Mouse (Mus musculus): ENCODE measurements at regions not wholly inside any gene's neighbourhood (a gene's known extent, or its start where the extent isn't known, plus 50 kb on each side); places are given as distances from the start of the nearest gene placed in this dataset.

DNA sequence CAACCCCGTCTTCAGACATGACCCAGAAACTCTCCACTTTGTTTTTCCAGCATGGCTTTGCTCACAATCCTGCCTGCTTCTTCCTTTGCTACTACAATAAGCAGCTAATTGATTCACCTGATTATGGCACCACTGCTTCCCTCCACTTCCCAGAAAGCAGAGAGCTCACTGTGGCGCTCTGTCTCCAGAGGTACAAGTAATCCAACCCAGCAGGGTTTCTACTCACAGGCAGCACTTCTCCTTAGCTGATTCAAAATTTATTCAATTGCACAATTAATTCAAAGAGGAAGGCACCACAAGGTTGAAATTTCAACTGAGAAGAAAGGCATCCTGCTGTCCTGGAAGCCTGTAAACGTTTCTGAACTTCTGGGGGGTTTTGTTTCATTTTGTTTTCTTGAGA lies 293.9 kb downstream of the Ptprc start:
- H3K36me3 ChIP-seq (ENCODE audit: insufficient read depth, low read length): no peaks in the 10 kb centered on the region
- ATAC-seq (ENCODE audit: low FRiP score): no peak
- H3K27me3 ChIP-seq (ENCODE audit: insufficient read depth, low read length): no peaks in the 10 kb centered on the region
- DNase-seq (ENCODE audit: low spot score): no peak
- H3K9ac ChIP-seq (replicated peaks; ENCODE audit: low read length, poor library complexity, severe bottlenecking): no peak overlapping the region
- H3K27ac ChIP-seq (ENCODE audit: low read depth, low read length): no peak overlapping the region
- no peak for TF ChIP-seq CTCF (IDR thresholded peaks at IDR 0.05)
- no peak overlapping the region for H3K4me2 ChIP-seq (ENCODE audit: low read depth, low read length, poor library complexity, severe bottlenecking)
- H3K9me3 ChIP-seq (ENCODE audit: low read length): no peaks in the 10 kb centered on the region
- 29% methylated on average over 3 of the region's 3 CpGs for WGBS
- no peaks in the 10 kb centered on the region for H3K4me1 ChIP-seq (ENCODE audit: insufficient read depth, low read length)
- H3K4me3 ChIP-seq (ENCODE audit: low read depth, low read length): no peak overlapping the region

DNA sequence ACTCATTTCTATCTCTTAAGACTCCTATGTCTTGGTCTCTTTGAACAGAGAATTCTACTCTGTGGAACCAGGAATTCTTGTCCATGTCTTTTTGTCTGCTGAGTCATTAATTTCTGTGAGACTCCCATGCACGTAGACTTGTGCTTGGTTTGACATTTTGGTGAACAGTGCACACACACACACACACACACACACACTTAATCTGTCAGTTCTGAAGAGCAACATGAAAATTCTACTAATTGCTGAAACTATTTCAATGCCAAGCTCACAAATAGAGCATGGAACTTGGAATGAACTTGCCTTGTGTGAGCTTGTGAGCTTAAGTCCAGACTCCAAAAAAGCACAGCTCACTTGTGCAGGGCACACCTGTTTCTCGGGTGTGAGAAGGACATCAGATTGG lies 301.1 kb downstream of the Ptprc start:
- 69% methylated on average over 2 of the region's 2 CpGs for WGBS
- Histone ChIP-seq H3K4me2 (ENCODE audit: low read depth, low read length, poor library complexity, severe bottlenecking) (no peak overlapping the region), H3K9ac (replicated peaks; ENCODE audit: low read length, poor library complexity, severe bottlenecking) (no peak overlapping the region), H3K9me3 (ENCODE audit: low read length) (no peaks in the 10 kb centered on the region), H3K4me1 (ENCODE audit: insufficient read depth, low read length) (no peaks in the 10 kb centered on the region), H3K4me3 (ENCODE audit: low read depth, low read length) (no peak overlapping the region), H3K27me3 (ENCODE audit: insufficient read depth, low read length) (no peaks in the 10 kb centered on the region), H3K36me3 (ENCODE audit: insufficient read depth, low read length) (no peaks in the 10 kb centered on the region), H3K27ac (ENCODE audit: low read depth, low read length) (no peak overlapping the region)
- no peak for TF ChIP-seq CTCF (IDR thresholded peaks at IDR 0.05)
- no peak for DNase-seq (ENCODE audit: low spot score)
- no peak for ATAC-seq (ENCODE audit: low FRiP score)

DNA sequence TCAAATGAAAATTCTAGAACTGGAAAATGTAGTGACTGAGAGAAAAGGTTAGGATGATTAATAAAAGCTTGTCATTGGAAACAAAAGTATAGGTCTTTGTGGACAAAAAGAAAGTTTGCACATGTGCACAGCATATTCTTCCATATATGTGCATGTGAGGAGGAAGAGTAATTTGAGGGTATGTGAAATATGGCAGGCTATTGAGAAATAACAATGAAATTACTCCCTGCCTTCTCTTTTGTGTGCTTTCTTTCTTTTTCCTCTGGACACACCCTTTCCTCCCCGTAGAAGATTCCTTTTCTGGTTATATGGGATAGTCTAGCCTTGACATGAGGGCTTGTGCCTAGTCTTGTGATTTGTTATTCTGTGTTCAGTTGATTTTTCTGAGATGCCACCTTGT lies 301.9 kb downstream of the Ptprc start:
- no peaks in the 10 kb centered on the region for H3K9me3 ChIP-seq (ENCODE audit: low read length)
- H3K4me3 ChIP-seq (ENCODE audit: low read depth, low read length): no peak overlapping the region
- H3K4me2 ChIP-seq (ENCODE audit: low read depth, low read length, poor library complexity, severe bottlenecking): no peak overlapping the region
- no peaks in the 10 kb centered on the region for H3K27me3 ChIP-seq (ENCODE audit: insufficient read depth, low read length)
- ATAC-seq (ENCODE audit: low FRiP score) (no peak), DNase-seq (ENCODE audit: low spot score) (no peak)
- no peak for TF ChIP-seq CTCF (IDR thresholded peaks at IDR 0.05)
- H3K9ac ChIP-seq (replicated peaks; ENCODE audit: low read length, poor library complexity, severe bottlenecking): no peak overlapping the region
- no peaks in the 10 kb centered on the region for H3K36me3 ChIP-seq (ENCODE audit: insufficient read depth, low read length)
- H3K4me1 ChIP-seq (ENCODE audit: insufficient read depth, low read length): no peaks in the 10 kb centered on the region
- no peak overlapping the region for H3K27ac ChIP-seq (ENCODE audit: low read depth, low read length)
- WGBS: 65% methylated on average over 1 of the region's 1 CpGs

- H3K9me3 ChIP-seq (ENCODE audit: low read length): no peaks in the 10 kb centered on the region
- H3K27ac ChIP-seq (ENCODE audit: low read depth, low read length): no peak overlapping the region
- H3K4me1 ChIP-seq (ENCODE audit: insufficient read depth, low read length): no peaks in the 10 kb centered on the region
- no peaks in the 10 kb centered on the region for H3K36me3 ChIP-seq (ENCODE audit: insufficient read depth, low read length)
- no peak for ATAC-seq (ENCODE audit: low FRiP score)
- H3K4me3 ChIP-seq (ENCODE audit: low read depth, low read length): no peak overlapping the region
- no peak overlapping the region for H3K9ac ChIP-seq (replicated peaks; ENCODE audit: low read length, poor library complexity, severe bottlenecking)
- no peak overlapping the region for H3K4me2 ChIP-seq (ENCODE audit: low read depth, low read length, poor library complexity, severe bottlenecking)
- WGBS: 68% methylated on average over 1 of the region's 1 CpGs
- no peaks in the 10 kb centered on the region for H3K27me3 ChIP-seq (ENCODE audit: insufficient read depth, low read length)
- no peak for TF ChIP-seq CTCF (IDR thresholded peaks at IDR 0.05)
- DNase-seq (ENCODE audit: low spot score): no peak
Measured at GRCm38 (mm10) chr1:137865030-137865429, 310.5 kb downstream of the Ptprc start.

GRCm38 (mm10) chr1:137863506-137863905 lies 312.0 kb downstream of the Ptprc start:
- Histone ChIP-seq H3K4me1 (ENCODE audit: insufficient read depth, low read length) (no peaks in the 10 kb centered on the region), H3K4me3 (ENCODE audit: low read depth, low read length) (no peak overlapping the region), H3K36me3 (ENCODE audit: insufficient read depth, low read length) (no peaks in the 10 kb centered on the region), H3K27ac (ENCODE audit: low read depth, low read length) (no peak overlapping the region), H3K9ac (replicated peaks; ENCODE audit: low read length, poor library complexity, severe bottlenecking) (no peak overlapping the region), H3K27me3 (ENCODE audit: insufficient read depth, low read length) (no peaks in the 10 kb centered on the region), H3K9me3 (ENCODE audit: low read length) (no peaks in the 10 kb centered on the region), H3K4me2 (ENCODE audit: low read depth, low read length, poor library complexity, severe bottlenecking) (no peak overlapping the region)
- DNase-seq (ENCODE audit: low spot score) (no peak), ATAC-seq (ENCODE audit: low FRiP score) (no peak)
- WGBS: 88% methylated on average over 7 of the region's 7 CpGs
- no peak for TF ChIP-seq CTCF (IDR thresholded peaks at IDR 0.05)

DNA sequence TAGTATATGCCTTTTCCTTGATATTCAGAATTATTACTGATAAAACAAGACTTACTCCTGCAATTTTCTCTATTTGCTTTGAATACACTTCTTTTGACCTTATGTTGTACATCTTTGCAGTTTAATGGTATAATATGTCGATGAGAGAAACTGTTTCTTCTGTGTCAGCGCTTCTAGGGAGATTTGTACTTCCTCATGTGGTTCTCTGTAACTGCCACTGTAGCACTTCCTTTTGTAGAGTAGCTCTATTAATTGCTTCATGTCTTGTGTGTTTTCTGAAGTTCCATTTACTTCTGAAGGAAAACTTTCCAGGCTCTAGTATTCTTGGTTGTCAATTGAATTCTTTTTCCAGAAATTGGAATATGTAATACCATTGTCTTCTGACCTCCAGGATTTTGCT lies 323.2 kb downstream of the Ptprc start:
- 88% methylated on average over 2 of the region's 2 CpGs for WGBS
- Histone ChIP-seq H3K27me3 (ENCODE audit: insufficient read depth, low read length) (no peaks in the 10 kb centered on the region), H3K27ac (ENCODE audit: low read depth, low read length) (no peak overlapping the region), H3K9me3 (ENCODE audit: low read length) (no peaks in the 10 kb centered on the region), H3K4me1 (ENCODE audit: insufficient read depth, low read length) (no peaks in the 10 kb centered on the region), H3K9ac (replicated peaks; ENCODE audit: low read length, poor library complexity, severe bottlenecking) (no peak overlapping the region), H3K4me2 (ENCODE audit: low read depth, low read length, poor library complexity, severe bottlenecking) (no peak overlapping the region), H3K36me3 (ENCODE audit: insufficient read depth, low read length) (no peaks in the 10 kb centered on the region), H3K4me3 (ENCODE audit: low read depth, low read length) (no peak overlapping the region)
- ATAC-seq (ENCODE audit: low FRiP score) (no peak), DNase-seq (ENCODE audit: low spot score) (no peak)
- TF ChIP-seq CTCF (IDR thresholded peaks at IDR 0.05): no peak
